Mouse (Mus musculus) thymus, adult 2 months (tissue): ENCODE measurements around the gene Rfwd3.

Experiments used
- CTCF ChIP-seq: fragments of 200-500 bp; IDR thresholded peaks from 2 replicates; pipeline ENCODE4 v1.5.1; 2012; ENCODE audit warnings: mild to moderate bottlenecking, control low read depth, low read length, moderate library complexity, borderline replicate concordance; ENCODE audit not compliant: control insufficient read depth, poor library complexity, insufficient read depth; ENCODE audit errors: extremely low read depth
- POLR2A ChIP-seq: fragments of 200-500 bp; IDR thresholded peaks from 2 replicates; pipeline ENCODE4 v1.6.1; 2012; ENCODE audit warnings: mild to moderate bottlenecking, low read length, control low read depth, moderate library complexity; ENCODE audit not compliant: control insufficient read depth, poor library complexity, insufficient read depth; ENCODE audit errors: extremely low read depth

DNA sequence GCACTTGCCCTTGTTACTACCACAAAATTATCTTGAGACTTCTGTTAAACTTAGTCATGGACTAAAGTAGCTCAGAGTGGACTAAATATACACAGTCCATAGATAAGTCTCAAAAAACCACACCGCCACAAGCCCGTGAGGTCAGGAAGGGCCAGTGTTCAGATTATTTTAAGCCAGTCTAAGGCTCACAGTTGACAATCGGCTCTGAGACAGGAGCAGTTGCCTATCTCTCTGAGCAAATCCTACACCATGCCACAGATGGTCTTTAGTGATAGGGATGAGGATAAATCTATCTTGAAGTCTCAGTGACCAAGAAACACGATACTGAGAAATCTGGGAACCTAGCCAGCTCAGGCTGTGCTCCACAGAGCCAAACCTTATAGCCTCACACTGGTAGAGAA lies 38.0 kb downstream of the Rfwd3 start:
- TF ChIP-seq CTCF (no peak), POLR2A (no peak)
